Mouse (Mus musculus) splenic B cell, adult 2 months (primary cell): ENCODE results near the gene Zbtb21.
"Not testable (repeated sequence)": the region's sequence is repeated elsewhere in the genome, so short reads cannot be mapped to it uniquely, and the experiment has no call there.

Experiments
- DNase-seq: peaks from one replicate; pipeline ENCODE4 v3.0.0-alpha.2; 2011; ENCODE audit warnings: low read depth, low spot score
- H3K27me3 ChIP-seq: 2 replicates; pipeline ENCODE4 v1.6.1; 2012; ENCODE audit warnings: mild to moderate bottlenecking, low read length, moderate library complexity, mixed read lengths; ENCODE audit not compliant: control insufficient read depth, poor library complexity, insufficient read depth, severe bottlenecking
- H3K36me3 ChIP-seq: 2 replicates; pipeline ENCODE4 v1.6.1; 2012; ENCODE audit warnings: mild to moderate bottlenecking, low read length, moderate library complexity, mixed read lengths; ENCODE audit not compliant: control insufficient read depth, poor library complexity, insufficient read depth, severe bottlenecking

Gene Zbtb21

GRCm38 (mm10) chr16:97962151-97962948 is at the start of gene Zbtb21, which contains the start of gene C2cd2:
Gene Zbtb21, minus strand, starts transcription at chr16:97962622.
Gene C2cd2, minus strand, starts transcription at chr16:97962598.
- DNase-seq: peak; percentile 98
- Histone ChIP-seq H3K27me3 (no peaks in the 10 kb centered on the region), H3K36me3 (no peaks in the 10 kb centered on the region)

GRCm38 (mm10) chr16:97997383-97997731 is 34.9 kb upstream of the Zbtb21 start:
- not testable (repeated sequence) for H3K36me3 ChIP-seq, DNase-seq, H3K27me3 ChIP-seq

- peak; percentile 93 for DNase-seq
- H3K36me3 ChIP-seq: no peaks in the 10 kb centered on the region
- no peaks in the 10 kb centered on the region for H3K27me3 ChIP-seq
These were observed 34.4 kb upstream of the Zbtb21 start, which contains the start of gene B230307C23Rik for GRCm38 (mm10) chr16:97996616-97997382. Gene B230307C23Rik, plus strand, starts transcription at chr16:97997315.

- Histone ChIP-seq H3K36me3 (no peaks in the 10 kb centered on the region), H3K27me3 (no peaks in the 10 kb centered on the region)
- no peak for DNase-seq
These were observed 33.6 kb upstream of the Zbtb21 start for GRCm38 (mm10) chr16:97995849-97996615.

- H3K27me3 ChIP-seq, DNase-seq, H3K36me3 ChIP-seq: not testable (repeated sequence)
These were observed 30.1 kb upstream of the Zbtb21 start for GRCm38 (mm10) chr16:97992477-97992876.

- H3K27me3 ChIP-seq: no peaks in the 10 kb centered on the region
- peak; percentile 32 for DNase-seq
- no peaks in the 10 kb centered on the region for H3K36me3 ChIP-seq
These were observed 29.1 kb upstream of the Zbtb21 start for GRCm38 (mm10) chr16:97991517-97991916.

GRCm38 (mm10) chr16:97984589-97984988 is 22.2 kb upstream of the Zbtb21 start:
- H3K36me3 ChIP-seq: no peaks in the 10 kb centered on the region
- no peak for DNase-seq
- H3K27me3 ChIP-seq: no peaks in the 10 kb centered on the region

GRCm38 (mm10) chr16:97981362-97981761 is 18.9 kb upstream of the Zbtb21 start:
- Histone ChIP-seq H3K36me3 (no peaks in the 10 kb centered on the region), H3K27me3 (no peaks in the 10 kb centered on the region)
- no peak for DNase-seq

GRCm38 (mm10) chr16:97977722-97978121 is 15.3 kb upstream of the Zbtb21 start:
- no peaks in the 10 kb centered on the region for H3K27me3 ChIP-seq
- no peak for DNase-seq
- H3K36me3 ChIP-seq: no peaks in the 10 kb centered on the region

GRCm38 (mm10) chr16:97977277-97977676 is 14.9 kb upstream of the Zbtb21 start:
- no peaks in the 10 kb centered on the region for H3K36me3 ChIP-seq
- no peaks in the 10 kb centered on the region for H3K27me3 ChIP-seq
- DNase-seq: no peak

- Histone ChIP-seq H3K27me3 (no peaks in the 10 kb centered on the region), H3K36me3 (no peaks in the 10 kb centered on the region)
- DNase-seq: peak; percentile 28
These were observed 1.6 kb upstream of the Zbtb21 start for GRCm38 (mm10) chr16:97963956-97964540.

GRCm38 (mm10) chr16:97961381-97962150 is 856 bp downstream of the Zbtb21 start:
- H3K27me3 ChIP-seq: no peaks in the 10 kb centered on the region
- H3K36me3 ChIP-seq: no peaks in the 10 kb centered on the region
- peak; percentile 23 for DNase-seq

GRCm38 (mm10) chr16:97960348-97960747 is 2.1 kb downstream of the Zbtb21 start:
- H3K27me3 ChIP-seq: no peaks in the 10 kb centered on the region
- DNase-seq: no peak
- H3K36me3 ChIP-seq: no peaks in the 10 kb centered on the region; the same call in 1 of the 2 replicates
